Mouse (Mus musculus): Measurements from ENCODE around the gene Gldc.

DNA sequence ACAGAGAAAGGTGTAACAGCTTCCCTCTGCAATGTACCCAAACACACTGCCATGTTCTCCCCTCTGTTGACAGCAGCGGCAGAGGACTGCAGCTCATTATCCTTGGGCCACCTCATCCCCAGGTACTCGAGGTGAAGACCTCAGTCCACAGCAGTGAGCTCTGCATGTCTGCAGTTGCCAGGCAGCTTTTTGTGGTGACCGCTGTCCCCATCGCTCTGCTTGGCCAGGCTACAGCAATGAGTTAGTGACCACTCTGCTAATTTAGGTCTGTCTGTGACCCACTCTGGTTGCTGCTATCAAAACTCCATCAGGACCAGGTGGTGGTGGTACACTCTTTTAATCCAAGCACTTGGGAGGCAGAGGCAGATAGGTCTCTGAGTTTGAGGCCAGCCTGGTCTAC is 41.0 kb upstream of the Gldc start:
- TF ChIP-seq CTCF (IDR thresholded peaks at IDR 0.05; ENCODE audit: borderline replicate concordance, extremely low read depth, insufficient read depth, insufficient read length) (no peak), POLR2A (IDR thresholded peaks at IDR 0.05; ENCODE audit: borderline replicate concordance, extremely low read depth, insufficient read depth, insufficient read length, poor library complexity, severe bottlenecking) (no peak)

Measured in brain, embryonic 14.5 days (tissue).